Mouse (Mus musculus): ENCODE measurements around the gene Akain1.

The Akain1 gene

DNA sequence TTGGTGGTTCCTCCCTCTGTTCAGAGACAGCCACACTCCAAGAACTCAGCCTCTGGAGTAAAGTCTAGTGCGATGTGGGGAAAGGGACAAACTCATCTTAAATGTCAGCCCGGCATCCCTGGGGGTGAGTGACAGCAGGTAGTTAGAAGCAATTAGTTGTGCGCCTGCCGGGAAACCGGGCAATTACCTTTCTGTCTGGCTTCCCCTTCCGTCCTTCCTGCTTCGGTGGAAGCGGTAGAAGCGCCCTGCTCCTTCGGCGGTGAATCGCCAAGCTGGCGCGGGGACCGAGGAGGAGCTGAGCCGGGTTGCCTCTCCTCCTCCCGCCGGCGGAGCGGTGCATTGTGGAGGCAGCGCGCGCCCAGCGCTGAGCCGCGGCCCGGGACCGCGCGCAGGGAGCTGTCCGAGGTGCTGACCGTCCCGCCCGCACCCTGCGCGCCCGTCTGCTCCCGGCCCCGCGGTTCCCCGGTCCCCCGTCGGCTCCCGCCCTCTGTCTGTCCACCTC lies at the start of gene Akain1:
TSS of gene Akain1 (plus strand) at position 337 of the 502 bp plus-strand sequence.
- DNase-seq (ENCODE audit: extremely low read depth, low read depth, low spot score): no peak

DNA sequence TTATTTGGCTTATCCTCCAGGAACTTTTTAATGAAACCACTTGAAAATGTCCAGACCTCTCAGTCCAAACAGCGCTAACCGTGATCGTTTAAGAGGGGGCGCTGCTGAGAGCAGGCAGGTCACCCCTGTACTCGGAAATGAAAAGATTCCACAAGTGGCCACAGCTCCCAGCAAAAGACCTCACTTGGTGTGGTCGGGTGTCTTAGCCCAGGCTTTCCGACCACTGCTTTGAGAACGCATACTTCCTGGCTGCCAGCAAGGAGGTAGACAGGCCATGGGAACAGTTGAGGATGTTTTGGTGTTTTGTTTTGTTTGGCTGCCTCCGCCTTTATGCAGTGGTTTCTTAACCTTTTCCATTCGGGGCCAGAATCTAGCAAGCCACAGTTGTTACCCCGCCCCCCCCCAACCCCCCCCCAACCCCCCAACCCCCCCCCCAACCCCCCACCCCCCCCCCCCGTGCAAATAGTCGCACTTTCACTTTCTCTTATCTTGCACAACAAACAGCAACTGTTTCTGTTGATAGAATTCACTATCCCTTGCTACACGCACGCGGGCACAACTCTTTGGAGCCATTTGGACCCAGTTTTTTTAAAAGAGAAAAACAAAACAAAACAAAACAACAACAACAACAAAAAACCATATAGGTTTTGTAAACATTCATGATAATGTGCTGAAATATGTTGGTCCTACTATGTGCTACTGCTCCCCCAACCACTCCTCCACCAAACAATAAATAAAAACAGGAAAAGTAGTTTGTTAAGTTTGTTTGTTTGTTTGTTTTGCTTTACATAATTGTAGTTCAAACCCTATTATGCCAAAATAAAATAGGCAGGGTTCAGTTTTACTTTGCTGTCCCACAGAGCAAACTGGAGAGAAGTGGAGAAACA lies 42.7 kb upstream of the Akain1 start:
- DNase-seq (ENCODE audit: extremely low read depth, low read depth, low spot score): no peak

DNA sequence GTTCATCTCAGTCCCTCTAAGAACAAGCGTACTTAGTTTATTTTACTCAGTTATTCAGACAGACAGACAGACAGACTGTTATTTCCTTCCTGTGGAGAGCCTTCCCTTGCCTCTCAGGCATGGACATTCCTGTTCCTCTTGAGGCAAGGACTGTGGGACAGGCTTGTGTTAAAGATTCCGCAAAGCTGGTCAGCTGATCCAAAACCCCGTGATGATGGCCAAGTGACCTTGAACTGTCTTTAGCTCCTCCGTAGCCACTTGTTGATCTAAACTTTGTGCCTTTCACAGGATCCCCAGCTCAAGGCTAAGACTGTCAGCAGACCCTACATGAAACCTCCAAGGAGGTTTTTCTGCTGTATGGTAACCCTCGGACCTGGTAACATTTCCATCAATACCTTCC lies 42.0 kb upstream of the Akain1 start:
- no peak for DNase-seq (ENCODE audit: extremely low read depth, low read depth, low spot score)

DNA sequence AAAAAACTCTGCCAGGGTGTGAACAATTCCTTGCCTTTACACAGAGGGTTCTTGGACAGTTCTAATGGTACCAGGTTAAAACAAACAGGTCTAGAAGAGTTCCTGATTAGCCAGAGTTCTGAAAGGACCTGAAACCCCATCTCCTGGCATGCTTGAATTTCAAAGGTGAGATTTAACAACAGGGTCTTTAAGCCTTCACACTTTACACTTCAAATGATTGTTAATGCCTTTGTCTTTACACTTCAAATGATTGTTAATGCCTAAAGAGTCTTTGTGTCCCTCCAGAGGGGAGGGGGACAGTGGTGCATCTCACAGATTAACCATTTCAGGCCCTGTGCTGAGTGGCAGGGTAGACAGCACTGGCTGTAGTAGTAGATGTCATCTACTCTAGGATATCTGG lies 41.0 kb upstream of the Akain1 start:
- no peak for DNase-seq (ENCODE audit: extremely low read depth, low read depth, low spot score)

DNA sequence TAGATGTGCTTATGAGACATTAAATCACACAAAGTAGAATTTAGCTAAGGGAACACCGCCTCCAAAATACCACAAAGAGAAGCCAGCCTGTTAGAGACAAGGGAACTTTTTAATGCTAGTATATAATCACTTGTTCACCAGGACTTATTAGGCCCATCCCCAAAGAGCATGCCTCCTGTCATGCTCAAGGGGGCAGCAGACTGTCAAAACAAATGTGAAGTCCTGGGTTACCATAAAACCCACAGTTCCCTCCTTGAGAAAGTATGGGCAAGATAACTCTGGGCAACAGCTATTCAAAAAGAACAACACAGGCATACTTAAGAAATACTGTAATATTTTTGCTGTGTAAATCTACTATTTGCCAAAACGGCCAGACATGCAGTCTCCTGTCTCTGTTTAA lies 38.0 kb upstream of the Akain1 start:
- DNase-seq (ENCODE audit: extremely low read depth, low read depth, low spot score): no peak

DNA sequence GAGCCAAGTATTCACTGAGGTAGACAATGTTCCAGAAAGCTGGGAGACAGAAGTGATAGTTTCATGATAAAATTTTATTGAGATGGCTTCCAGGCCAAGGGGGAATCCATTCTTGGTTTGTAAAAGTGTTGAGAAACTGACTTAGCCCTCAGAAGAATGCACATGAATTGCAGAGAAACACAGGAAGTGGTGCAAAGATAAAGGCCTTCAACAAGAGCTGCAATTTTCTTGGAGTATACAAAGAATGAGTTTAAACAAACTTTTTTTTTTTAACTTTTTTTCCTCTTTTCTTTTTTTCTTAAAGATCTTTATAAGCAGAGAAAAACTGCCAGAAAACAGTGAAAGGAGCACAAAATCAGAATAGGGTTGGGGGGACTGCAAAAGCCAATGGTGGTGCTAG lies 23.0 kb upstream of the Akain1 start:
- no peak for DNase-seq (ENCODE audit: extremely low read depth, low read depth, low spot score)

DNA sequence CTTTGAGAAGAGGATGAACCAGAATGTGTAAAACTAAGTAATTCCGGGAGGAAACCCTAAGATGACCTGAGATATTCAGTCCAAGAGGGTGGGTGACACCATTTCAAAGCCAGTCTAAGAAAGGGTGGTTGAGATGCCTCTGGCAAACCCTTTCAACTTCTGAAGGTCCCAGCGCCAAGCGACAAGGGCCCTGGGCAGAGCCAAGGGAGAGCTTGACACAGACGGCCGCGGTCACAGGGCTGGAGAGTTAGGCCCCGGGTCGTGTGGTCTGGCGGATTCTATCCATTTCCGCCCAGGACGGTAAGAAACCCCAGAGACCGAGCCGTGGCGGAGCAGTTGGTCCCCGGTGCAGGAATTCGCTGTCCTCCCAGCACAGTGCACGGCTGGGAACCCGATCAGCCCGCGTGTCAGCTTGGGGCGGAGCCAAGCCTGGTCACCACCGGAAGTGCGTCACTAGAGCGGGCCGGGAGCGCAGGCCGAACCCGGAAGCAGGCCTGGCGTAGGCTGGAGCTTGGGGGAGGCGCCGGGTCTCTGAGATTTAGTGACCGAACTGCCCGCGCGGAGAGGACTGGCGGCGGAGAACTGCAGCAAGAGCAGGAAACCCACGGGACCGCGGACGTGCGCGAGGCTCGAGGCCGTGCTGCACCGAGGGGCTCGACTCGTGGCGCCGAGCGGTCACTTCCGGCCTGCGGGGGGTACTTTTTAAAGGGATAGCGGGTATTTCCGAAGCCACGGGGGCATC lies 22.0 kb upstream of the Akain1 start:
- DNase-seq (ENCODE audit: extremely low read depth, low read depth, low spot score): no peak

DNA sequence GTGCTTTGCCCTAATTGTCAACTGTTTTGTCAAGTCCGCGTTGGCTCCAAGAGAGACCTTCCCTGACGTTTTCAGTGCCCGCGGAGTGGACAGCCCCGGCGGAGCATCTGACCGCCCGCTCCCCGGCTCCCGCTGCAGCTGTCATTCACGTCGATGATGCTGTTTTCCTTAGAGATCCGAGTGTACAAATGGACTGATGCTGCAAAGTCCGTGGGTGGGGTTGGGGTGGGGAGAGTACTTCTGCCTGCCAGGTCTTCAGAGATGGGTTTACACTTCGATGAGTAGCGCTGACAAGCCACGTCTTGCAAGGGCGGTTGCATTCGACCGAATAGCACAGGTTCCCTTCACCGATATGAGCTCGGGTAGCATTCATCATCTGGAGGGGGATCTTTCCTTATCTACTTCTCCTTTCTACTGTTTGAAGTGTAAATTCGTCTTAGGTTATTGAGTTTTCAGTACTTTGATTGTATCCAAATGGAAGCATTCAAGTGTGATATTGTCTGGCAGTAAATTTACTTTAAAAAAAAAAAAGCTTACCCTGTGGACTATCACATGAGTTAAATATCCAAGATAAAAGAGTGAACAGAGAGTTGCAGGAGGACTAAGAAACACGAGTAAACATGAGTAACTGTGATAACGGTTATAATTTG lies 21.3 kb upstream of the Akain1 start:
- DNase-seq (ENCODE audit: extremely low read depth, low read depth, low spot score): no peak

DNA sequence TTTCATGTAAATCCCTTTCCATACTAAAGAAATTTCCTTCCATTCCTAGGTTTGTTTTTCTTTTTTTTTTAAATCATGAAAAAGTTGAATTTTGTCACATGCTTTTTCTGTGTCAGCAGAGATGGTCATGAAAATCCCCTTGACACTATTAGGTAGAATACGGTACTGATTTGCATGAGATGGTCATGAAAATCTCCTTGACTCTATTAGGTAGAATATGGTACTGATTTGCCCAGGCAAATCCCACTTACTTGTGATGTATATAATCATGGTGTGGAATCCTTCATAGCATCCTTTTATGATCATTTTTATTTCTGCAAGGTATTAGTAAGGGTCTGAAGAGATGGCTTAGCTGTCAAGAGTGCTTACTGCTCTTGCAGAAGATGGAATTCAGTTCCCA lies 17.5 kb upstream of the Akain1 start:
- no peak for DNase-seq (ENCODE audit: extremely low read depth, low read depth, low spot score)

DNA sequence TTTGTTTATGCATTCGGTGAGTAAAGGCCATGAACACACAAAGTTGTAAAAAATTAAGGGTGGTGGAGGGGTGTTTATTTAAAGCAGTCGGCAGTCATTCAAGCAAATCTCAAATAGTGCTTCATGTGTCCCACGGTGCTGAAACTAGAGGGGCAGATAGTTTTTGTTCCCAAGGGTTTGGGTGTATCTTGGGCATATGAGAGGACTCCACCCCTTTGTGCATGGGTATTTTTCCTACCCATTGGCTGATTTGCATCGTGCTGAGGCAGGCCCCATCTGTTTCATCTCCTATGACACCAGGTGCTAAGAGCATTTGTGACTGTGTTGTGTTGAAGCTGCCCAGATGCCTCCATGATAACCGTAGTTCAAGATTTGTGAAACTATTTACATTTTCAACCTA lies 1.3 kb upstream of the Akain1 start:
- DNase-seq (ENCODE audit: extremely low read depth, low read depth, low spot score): no peak

DNA sequence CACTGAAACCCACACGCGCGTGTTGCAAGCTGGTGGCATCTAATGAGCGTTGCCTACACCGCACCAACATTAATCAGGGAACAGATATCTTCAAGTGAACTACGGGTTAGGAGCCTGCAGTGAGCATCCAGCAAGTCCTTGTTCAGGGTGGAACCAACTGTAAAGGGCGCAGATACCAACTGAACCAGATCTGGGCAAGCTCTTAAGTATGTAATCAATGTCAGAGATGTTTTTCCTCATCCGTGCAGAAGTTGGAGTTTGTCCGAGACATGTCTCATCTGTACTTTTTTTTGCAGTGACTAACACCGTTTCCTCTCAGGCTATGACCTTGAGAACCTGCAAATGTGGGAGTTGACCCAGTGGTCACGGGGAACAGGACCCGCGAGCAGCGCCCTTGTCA lies 640 bp upstream of the Akain1 start:
- DNase-seq (ENCODE audit: extremely low read depth, low read depth, low spot score): no peak

DNA sequence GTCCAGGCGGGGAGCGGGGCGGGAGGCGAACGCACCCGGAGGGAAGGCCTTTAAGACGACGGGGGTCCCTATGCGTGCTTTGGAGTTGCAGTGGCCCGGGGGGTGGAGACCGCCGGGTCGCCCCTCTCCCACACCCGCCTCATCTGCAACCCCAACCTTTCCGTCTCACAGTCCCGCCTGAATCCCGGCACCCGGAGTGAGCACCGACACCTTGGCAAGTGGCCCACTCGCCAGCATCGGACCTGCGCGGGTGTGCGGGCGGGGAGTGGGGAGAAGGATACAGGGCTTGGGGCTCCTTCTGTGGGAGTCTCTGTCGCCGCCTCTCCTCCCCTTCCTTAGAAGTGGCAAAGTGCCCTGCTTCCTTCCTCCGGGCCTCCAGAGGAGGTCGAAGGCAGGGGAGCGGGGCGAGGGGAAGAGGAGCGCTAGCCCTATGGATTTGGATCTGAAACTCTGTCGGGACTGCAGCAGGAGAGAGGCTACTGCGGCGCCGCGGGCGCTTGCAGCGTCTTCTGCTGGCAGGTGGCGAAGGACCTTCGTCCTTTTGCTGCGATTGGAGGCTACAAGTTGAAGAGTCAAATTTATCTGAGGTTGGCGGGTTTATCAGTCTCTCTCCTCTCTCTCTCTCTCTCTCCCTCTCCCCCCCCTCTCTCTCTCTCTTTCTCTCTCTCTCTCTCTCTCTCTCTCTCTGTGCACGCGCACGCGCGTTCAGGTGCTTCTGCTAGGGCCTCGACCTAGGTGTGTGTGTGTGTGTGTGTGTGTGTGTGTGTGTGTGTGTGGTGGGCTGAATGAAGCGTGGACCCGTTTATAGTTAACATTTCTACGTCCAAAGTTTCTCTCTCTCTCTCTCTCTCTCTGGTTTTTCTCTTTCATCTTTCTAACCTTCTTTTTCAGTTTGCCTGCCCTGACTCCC lies 700 bp downstream of the Akain1 start:
- no peak for DNase-seq (ENCODE audit: extremely low read depth, low read depth, low spot score)

DNA sequence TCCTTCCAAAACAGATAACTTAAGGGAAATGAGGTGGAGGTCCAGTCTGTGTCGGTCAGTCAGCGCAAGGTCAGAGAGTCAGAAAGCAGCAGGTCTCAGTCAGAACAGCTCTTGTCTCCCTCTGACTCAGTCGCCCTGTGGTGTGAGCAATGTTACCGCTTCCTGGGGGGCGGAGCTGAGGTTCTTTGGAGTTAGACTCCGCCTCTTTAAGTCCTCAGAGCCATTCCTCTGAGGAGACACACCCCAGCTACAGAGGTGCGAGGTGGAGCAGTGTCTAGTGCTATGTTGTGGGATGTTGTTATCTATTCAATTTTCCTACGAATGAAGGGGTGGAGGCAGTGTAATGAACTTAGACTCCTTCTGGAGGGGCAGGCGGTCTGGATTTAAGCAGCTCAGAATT lies 1.9 kb downstream of the Akain1 start:
- no peak for DNase-seq (ENCODE audit: extremely low read depth, low read depth, low spot score)

DNA sequence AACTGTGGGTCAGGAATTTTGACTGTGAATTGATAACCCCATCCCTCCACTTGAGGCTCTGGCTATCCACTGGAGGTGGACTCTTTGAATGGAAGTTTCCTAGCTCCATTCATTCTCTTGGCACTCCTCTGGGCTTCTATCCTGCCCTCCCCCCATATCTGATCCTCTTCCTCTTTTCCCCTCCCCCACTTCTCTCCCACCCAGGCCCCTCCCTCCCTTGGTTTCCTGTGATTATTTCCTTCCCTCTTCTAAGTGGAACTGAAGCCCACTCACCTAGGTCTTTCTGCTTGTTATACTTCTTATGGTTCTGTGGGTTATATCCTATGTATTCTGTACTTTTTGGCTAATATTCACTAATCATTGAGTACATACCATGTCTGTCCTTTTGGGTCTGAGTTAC lies 9.6 kb downstream of the Akain1 start:
- DNase-seq (ENCODE audit: extremely low read depth, low read depth, low spot score): no peak

DNA sequence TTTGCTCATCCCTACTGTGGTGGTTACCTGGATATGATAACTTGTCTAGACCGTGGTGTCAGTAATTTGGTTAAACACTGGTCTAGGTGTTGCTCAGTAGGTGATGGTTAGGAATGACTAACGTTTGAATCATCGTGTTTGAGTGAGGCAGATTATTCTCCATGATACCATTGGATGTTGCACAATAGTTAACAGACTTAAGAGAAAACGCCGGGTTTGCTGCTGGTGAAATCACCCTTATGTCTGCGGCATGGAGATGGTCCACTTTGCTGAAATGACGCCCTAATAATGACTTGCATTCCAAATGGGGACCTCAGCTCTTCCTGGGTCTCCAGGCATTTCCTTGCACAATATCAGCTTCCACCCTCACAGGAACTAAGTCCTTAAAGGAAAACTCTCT lies 22.6 kb downstream of the Akain1 start:
- no peak for DNase-seq (ENCODE audit: extremely low read depth, low read depth, low spot score)

DNA sequence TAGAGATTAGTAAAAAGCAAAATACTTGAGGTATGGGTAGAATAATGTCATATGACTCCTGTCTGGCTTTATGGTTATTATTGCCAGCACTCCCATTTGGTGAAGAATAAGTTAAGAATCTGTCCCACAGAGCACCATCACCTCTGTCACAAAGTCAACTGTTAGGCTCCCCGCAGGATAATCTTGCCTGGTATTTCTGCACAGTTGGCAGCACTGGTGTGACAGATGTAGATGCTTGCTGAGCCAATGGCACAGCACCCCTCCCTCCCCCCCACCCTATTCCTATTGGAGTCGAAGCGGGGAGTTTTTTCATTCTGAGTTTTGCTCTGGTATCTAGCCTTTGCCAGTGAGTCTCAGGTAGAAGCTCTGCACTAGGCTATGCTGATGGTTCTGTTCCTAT lies 23.9 kb downstream of the Akain1 start:
- no peak for DNase-seq (ENCODE audit: extremely low read depth, low read depth, low spot score)

DNA sequence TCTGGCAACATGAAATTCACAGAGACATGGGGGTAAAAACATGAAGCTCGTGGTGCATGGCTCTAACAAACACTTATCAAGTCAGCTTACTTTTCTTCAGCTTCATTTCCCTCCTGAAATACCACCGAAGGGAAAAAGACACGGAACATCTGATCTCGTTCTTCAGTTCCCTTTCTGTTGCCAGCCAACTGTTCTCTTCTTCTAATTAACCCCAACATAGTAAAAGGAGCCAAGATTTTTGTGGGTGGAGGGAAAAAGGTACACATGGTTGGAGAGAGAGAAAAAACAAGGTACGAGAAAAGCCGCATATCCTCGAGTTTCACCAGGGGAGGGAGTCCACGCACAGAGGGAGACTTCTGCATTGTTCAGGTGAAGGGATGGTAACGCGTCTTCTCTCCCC lies 32.0 kb downstream of the Akain1 start:
- DNase-seq (ENCODE audit: extremely low read depth, low read depth, low spot score): no peak

DNA sequence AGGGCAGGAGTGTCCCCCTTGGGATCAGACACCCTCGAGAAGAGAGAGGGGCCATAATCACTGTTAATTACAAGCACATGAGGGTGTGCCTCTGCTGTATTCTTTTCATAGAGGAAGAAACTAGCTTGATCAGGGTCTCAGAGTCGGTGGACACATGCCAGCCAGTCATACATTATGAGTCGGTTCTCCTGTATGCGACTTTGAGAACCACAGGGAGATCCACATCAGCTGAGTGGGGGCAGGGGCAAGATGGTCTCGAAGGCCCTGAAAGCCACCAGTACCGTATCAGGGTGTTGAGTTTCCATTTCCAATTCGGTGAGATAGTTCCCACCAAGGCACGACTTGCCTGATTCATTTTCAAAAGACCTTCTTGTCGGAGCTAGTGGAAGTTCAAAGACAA lies 33.3 kb downstream of the Akain1 start:
- no peak for DNase-seq (ENCODE audit: extremely low read depth, low read depth, low spot score)

DNA sequence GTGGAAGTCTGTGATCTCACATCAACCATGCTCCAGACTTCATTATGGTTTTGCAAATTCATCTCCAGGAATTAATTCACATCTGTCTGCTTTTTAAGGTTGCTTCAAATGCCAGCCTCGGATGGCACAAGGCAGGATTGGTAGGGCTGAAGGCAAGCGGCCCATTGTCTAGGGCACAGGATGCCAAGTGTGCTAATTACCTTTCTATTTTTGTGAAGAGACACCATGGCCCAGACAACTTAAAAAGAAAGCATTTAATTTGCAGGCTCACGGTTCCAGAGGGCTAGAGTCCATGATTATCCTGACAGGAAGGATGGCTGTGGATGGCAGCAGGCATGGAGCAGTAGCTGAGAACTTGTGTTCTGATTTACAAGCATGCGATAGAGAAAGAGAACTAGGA lies 35.0 kb downstream of the Akain1 start:
- no peak for DNase-seq (ENCODE audit: extremely low read depth, low read depth, low spot score)

DNA sequence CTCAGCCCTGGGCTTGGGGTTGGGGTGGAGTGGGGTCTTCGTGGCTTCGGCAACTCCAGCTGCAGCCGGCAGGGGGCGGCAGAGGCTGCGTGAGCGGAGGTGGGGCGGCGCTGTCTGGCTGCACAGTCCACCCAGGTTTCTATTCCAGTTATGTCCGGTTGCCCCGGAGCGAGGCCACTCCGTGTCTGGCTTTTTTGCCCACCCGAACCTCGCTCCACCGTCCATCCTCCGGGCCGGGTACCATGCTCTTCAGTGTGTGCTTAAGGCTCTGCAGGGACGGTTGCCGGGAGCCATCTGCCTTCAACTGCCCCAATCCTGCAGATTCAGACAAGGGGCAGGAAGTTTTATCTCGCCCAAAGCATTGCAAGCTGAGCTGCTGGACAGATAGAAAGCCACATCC lies 36.3 kb downstream of the Akain1 start:
- DNase-seq (ENCODE audit: extremely low read depth, low read depth, low spot score): no peak

DNA sequence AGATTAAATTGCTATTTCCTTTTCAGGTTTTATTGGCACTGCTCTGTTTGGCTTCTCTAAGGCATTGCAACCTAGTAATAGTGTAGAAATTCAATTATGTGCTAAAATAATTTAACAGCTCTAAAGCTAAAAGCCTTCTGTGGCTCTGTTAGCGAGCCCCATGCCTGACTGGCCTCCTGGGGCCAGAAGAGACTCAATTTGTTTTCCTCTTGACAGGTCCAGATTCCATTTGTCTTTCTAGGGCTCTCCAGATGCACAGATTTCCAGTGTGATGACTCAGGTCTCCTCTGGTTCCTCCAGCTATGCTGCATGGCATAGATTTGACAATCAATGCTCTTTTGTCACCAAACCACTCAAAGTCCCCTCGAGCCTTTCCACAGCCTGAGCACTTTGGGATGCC lies 38.4 kb downstream of the Akain1 start:
- no peak for DNase-seq (ENCODE audit: extremely low read depth, low read depth, low spot score)

Measured in fat pad, adult 2 months (tissue).